Mouse (Mus musculus) layer of hippocampus, adult 2 months (tissue): ENCODE results near the gene Iqschfp. TPM values are rescaled to one million over a fixed set of nuclear protein-coding genes. Genes with fewer than 3 reads are reported as not detected.

ENCODE experiments used
- DNase-seq, 2 experiments: peaks; one replicate each; pipeline ENCODE4 v3.0.0; 2022; ENCODE audit warnings: low spot score in 2 of 2
- H3K27ac ChIP-seq: fragments of 200-600 bp; 2 replicates; pipeline ENCODE4 v1.8.1; 2022
- H3K4me3 ChIP-seq: fragments of 200-600 bp; 2 replicates; pipeline ENCODE4 v1.8.1; 2022; ENCODE audit warnings: mild to moderate bottlenecking
- CTCF ChIP-seq: fragments of 200-600 bp; conservative IDR thresholded peaks from 2 replicates; pipeline ENCODE4 v1.8.1; 2022; ENCODE audit warnings: antibody characterized with exemption, mild to moderate bottlenecking, moderate library complexity
- total RNA-seq, 2 experiments: library from RNA; stranded (reverse); gene quantifications; 2 replicates each; pipeline ENCODE4 v1.2.3; 2021

The Iqschfp gene
- total RNA-seq, 2 experiments from 2014 or later: 13.6 to 15.5 TPM

DNA sequence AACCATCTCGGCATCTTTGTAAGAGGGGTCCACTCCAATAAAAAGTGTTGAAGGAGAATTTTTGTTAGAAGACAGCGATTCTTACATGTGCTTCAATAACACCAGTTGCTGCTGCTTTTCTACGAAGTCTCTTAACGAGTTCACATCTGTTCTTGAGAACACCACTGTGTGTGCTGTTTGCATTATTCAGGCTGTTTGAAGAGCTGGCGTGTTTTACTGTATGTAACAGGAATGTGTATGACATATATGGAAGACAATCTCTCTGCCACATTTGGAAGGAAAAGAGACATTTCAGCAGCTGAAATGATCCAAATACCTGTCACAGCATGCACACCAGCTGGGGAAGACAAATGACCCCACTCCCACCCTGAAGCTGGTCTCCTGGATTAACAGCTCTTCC lies 578.6 kb downstream of the Iqschfp start:
- TF ChIP-seq CTCF: no peak
- H3K4me3 ChIP-seq: no peak overlapping the region
- DNase-seq: no peak
- no peak overlapping the region for H3K27ac ChIP-seq

DNA sequence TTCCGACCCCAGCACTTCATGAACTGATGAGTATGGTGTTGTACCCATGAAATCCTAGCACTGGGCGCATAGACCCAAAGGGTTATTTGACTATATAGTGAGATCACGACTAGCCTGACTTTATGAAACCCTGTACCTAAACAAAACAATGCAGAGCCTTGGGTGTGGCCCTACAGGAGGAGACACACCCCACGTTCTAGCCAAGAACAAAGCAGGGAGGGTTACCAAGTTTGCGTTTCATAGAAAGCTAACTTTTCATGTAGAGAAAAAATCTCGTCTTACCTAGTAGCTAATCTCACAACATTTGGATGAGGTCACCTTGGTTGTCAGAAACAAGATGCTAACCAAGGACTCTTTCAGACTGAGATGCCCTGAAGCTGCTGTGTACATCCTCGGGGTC lies 584.3 kb downstream of the Iqschfp start:
- no peak for TF ChIP-seq CTCF
- H3K27ac ChIP-seq: no peak overlapping the region
- no peak for DNase-seq
- H3K4me3 ChIP-seq: no peak overlapping the region

- TF ChIP-seq CTCF: no peak
- no peak for DNase-seq
- Histone ChIP-seq H3K4me3 (no peak overlapping the region), H3K27ac (no peak overlapping the region)
Measured at GRCm38 (mm10) chr3:68477478-68477877, 585.4 kb downstream of the Iqschfp start.

GRCm38 (mm10) chr3:68479266-68479665 lies 587.2 kb downstream of the Iqschfp start:
- H3K27ac ChIP-seq: no peak overlapping the region
- no peak for TF ChIP-seq CTCF
- no peak overlapping the region for H3K4me3 ChIP-seq
- DNase-seq: no peak

GRCm38 (mm10) chr3:68483517-68483916 lies 591.5 kb downstream of the Iqschfp start:
- Histone ChIP-seq H3K27ac (no peak overlapping the region), H3K4me3 (no peak overlapping the region)
- no peak for TF ChIP-seq CTCF
- no peak for DNase-seq

GRCm38 (mm10) chr3:68484021-68484420 lies 592.0 kb downstream of the Iqschfp start:
- DNase-seq: no peak
- TF ChIP-seq CTCF: no peak
- no peak overlapping the region for H3K27ac ChIP-seq
- H3K4me3 ChIP-seq: no peak overlapping the region

DNA sequence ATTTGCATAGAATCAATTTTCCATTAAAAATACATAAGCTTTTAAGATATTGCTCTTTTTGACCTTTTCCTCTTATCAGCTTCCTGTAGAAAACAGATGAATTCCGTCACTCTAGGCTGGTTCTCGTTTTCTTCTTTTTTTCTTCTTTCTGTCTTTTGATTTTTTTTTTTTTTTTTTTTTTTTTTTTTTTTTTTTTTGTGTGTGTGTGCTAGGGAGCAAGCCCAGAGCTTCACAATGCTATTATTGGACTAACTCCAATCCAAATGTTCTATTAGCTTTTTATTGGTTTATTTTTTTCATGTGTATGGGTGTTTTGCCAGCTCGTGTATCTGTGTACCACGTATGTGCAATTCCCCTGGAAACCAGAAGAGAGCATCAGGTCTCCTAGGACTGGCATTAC lies 592.5 kb downstream of the Iqschfp start:
- no peak for DNase-seq
- Histone ChIP-seq H3K4me3 (no peak overlapping the region), H3K27ac (no peak overlapping the region)
- TF ChIP-seq CTCF: peak; percentile 32; the same call in 1 of the 2 replicates

DNA sequence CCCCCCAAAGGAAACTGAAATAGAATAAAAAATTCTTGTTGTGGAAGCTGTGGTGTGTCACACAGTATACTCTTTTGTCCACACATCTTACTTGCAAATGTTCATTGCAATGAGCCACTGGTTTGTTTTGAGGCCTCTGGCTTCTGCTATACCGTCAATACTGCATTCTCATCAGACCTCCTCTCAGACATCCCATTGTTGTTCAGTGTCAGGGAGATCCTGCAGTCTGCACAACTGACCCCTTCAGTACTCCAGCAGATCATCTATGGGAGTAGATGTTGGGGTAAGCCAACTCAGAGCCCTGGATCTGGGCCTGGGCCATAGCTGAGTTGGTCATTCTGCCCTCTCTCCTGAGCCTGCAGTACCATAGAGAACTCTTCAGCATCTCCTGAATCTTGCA lies 595.6 kb downstream of the Iqschfp start:
- TF ChIP-seq CTCF: no peak
- Histone ChIP-seq H3K27ac (peak overlapping the region; percentile 57; the same call in 1 of the 2 replicates), H3K4me3 (no peak overlapping the region)
- DNase-seq: no peak

DNA sequence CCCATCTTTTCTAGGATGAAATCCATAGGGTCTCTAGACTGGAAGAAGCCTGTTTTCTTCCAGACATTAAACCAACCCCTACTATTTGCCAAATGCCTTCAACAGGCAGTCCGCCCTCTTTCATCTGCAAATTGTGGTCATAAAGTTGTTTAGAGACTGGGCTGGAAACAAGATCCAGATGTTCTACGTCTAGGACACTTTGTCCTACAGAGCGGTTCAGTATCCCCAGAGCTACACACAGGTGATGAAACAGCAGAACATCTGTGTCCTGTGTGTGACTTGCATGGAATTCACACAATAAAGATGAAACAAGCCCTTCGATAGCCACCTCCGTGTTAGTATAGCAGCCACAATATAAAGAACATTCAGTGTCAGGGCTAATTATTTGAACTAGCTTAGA lies 596.3 kb downstream of the Iqschfp start:
- peak overlapping the region; percentile 57 for H3K27ac ChIP-seq
- no peak for TF ChIP-seq CTCF
- no peak overlapping the region for H3K4me3 ChIP-seq
- no peak for DNase-seq

DNA sequence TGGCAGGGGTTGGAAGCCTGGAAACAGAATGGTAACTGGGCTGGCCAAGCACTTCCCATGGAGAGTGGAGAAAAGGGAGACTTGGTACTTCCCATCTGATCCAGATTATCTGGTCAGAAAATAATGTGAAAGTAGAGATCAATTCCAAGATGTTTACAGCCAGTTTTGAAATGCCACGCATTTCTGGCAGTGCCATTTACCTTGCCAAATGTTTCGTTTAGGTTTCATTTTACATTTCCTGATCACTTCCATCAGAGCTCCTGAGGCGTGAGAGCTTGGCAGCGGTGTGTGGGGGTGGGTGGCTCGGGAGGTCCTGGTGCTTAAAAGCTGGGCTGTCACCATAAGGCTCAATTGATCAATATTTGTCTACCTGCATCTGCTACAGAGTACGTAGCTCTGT lies 599.5 kb downstream of the Iqschfp start:
- no peak for DNase-seq
- H3K27ac ChIP-seq: peak overlapping the region; percentile 94; the same call in 1 of the 2 replicates
- no peak for TF ChIP-seq CTCF
- H3K4me3 ChIP-seq: no peak overlapping the region

DNA sequence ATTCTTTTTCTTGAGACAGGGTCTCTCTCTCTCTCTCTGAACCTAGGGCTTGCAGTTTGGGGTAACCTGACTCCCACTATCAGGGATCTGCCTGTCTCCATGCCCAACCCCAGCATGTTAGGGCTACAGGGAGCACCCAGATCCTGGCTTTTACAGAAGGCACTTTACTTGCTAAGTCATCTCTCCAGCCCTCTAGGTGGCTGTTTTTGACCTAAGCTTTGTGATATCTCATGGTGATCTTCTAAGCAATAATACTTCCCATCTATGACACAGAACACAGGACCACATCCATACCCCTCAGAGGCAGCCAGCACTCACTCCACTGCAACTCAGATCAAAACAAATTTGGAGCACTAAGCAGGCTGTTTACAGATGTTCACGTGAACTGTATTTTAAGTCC lies 600.0 kb downstream of the Iqschfp start:
- peak overlapping the region; percentile 94; the same call in 1 of the 2 replicates for H3K27ac ChIP-seq
- TF ChIP-seq CTCF: no peak

DNA sequence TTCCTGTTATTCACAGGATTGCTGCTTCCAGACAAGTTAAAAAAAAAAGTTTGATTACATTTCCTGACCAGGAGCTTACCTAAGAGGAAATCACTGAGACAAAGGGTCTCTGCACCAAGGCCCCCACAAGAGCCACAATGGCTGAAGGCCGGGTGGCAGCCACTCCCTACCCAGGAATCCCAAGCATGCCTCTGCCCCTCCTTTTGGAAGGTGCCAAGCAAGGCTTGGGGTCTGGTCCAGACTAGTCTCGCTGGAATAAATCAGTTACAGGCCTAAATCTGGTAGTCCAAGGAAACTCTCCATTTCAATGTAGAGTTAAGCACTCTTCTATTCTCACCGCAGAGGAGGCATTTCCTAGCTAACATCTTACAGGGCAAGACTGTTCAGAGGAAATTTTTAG lies 600.5 kb downstream of the Iqschfp start:
- Histone ChIP-seq H3K27ac (peak overlapping the region; percentile 94), H3K4me3 (no peak overlapping the region; the same call in 1 of the 2 replicates)
- no peak for TF ChIP-seq CTCF
- no peak for DNase-seq

More for the DNA sequence above, 600.0 kb downstream of the Iqschfp start:
- no peak overlapping the region for H3K4me3 ChIP-seq
- DNase-seq: no peak

DNA sequence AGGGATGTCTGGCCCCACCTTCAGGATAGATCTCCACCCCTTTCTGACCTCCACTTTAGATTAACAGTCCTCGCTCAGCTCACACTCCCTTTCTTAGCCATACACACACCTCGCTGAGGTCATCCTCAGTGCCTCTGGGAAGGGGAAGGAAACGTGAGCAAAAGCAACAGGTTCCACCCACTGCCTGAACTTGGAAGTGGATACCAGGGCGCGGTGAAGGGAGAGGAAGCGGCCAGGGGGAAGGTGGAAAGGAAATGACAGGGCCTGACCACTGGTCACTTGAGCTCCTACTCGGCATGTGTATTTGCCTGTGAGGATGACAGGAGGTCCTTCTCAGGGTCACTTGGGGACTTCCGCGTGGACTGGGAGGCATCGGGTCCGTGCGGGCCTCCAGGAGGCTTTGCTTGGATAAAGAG lies 601.1 kb downstream of the Iqschfp start:
- TF ChIP-seq CTCF: no peak
- H3K27ac ChIP-seq: peak overlapping the region; percentile 94
- peak overlapping the region; percentile 89 for H3K4me3 ChIP-seq
- no peak for DNase-seq

- peak; percentile 65 to 68 for DNase-seq
- peak overlapping the region; percentile 94 for H3K27ac ChIP-seq
- TF ChIP-seq CTCF: peak; percentile 63
- H3K4me3 ChIP-seq: peak overlapping the region; percentile 89
Measured at GRCm38 (mm10) chr3:68493586-68494295, 601.7 kb downstream of the Iqschfp start.
